Mouse (Mus musculus): ENCODE data around the gene Hoxb7. TPM values are rescaled to one million over a fixed set of nuclear protein-coding genes. Genes with fewer than 3 reads are reported as not detected.

Gene Hoxb7
- polyA plus RNA-seq, 1 experiment from 2014 or later, result 98.7 TPM

DNA sequence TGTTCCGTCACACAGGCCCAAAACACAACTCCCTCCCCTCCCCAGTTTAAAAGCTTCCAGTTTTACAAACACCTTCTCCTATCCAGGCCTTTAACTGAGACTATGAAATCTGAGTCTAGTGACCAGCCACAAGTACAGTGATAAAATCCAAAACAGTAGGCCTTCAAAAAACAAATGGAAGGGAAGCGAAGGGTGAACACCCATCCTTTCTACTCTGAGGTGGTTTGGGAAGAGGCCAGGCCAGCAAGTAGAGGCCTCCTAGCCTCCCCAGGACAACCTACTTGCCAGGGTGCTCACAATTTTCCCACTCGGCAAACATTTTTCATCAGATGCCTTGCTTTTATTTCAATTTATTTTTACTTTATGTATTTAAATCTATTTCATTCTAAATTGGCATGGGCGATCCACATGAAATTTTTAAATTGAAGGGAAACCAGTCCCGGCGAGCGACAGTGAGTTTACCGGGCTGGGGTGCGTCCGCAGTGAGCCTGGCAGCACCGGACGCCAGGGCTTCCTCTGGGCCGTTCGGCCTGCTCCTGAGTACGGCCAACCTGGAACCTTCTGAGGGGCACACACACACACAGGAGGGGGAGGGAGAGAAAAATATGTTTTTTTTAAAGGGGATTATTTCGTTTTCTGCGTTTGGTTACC is 4.4 kb downstream of the Hoxb7 start:
- ATAC-seq (no peak), DNase-seq (ENCODE audit: low read depth, low spot score) (no peak)
- TF ChIP-seq CTCF (IDR thresholded peaks at IDR 0.05), result no peak
- in situ Hi-C loops (cut with MboI; ENCODE audit: low pct_unique_long_range_greater_than_20kb), result no loop called here
- ChIA-PET POLR2A (interaction anchor here (0.6 to 42.9 kb wide), 8 partner anchors 2 to 644 kb away, joined by 4 to 1274 read pairs (median 4); partner anchors contain the start of genes Hoxb4, Hoxb5, Hoxb6 and Hoxb7), CTCF (interaction anchor here (1.5 to 21.6 kb wide), 2 partner anchors 12 to 13 kb away, joined by 6 to 215 read pairs; partner anchors contain the start of genes Hoxb5 and Hoxb8)
- no peaks in the 10 kb centered on the region for H3K27me3 ChIP-seq

DNA sequence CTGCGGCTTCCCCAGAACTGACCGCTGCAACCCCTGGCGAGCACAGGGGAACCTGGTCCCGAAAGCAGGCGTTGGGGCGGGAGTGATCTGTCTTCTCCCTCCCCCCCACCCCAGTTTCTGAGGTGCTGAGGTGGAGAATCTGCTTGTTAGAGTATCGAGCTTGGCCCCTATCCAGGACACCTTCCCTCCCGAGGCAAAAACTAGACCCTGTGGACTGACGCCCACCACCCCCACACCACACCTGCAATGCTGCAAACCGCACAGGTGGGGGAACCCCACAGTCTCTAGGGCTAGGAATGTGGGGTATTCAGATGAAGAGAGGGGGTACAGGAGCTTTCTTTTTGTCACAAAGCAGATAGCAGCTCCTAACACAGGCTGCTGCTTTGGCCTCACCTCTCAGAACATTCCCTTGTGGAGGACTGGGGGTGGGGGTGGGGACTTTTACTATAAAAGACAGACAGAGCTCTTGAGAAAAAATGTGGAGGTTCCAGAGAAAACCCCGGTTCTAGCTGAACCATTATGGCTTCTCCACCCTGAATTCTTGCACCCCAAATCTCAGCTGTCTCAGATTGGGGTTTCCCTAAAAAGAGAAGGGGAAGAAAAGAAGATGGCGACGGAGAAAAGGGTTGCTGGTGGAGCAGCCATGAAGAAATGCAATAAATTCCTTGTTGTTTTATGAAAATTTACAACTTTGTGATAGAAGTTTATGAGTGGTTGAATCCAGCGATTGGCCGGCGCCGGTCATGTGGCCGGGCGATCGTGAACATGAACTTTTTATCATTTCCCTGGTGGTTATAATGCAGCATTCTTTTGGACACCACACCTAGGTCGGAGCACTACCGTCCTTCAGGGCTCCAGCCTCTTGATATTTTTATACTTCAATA is 5.5 kb downstream of the Hoxb7 start, which contains the start of gene Hoxb6:
Gene Hoxb6, plus strand, starts transcription at position 796 of the 884 bp plus-strand sequence.
- DNase-seq (ENCODE audit: low read depth, low spot score) (no peak), ATAC-seq (no peak)
- no peak for TF ChIP-seq CTCF (IDR thresholded peaks at IDR 0.05)
- H3K27me3 ChIP-seq, result no peaks in the 10 kb centered on the region
- ChIA-PET POLR2A (interaction anchor here (0.6 to 42.9 kb wide), 9 partner anchors 4 to 643 kb away, joined by 4 to 1274 read pairs (median 4); partner anchors contain the start of genes Hoxb4, Hoxb5, Hoxb6 and Hoxb7), CTCF (interaction anchor here (0.7 to 21.6 kb wide), 4 partner anchors 12 to 329 kb away, joined by 3 to 215 read pairs (median 5); partner anchors contain the start of genes Hoxb5 and Hoxb8)
- in situ Hi-C loops (cut with MboI; ENCODE audit: low pct_unique_long_range_greater_than_20kb), result no loop called here

DNA sequence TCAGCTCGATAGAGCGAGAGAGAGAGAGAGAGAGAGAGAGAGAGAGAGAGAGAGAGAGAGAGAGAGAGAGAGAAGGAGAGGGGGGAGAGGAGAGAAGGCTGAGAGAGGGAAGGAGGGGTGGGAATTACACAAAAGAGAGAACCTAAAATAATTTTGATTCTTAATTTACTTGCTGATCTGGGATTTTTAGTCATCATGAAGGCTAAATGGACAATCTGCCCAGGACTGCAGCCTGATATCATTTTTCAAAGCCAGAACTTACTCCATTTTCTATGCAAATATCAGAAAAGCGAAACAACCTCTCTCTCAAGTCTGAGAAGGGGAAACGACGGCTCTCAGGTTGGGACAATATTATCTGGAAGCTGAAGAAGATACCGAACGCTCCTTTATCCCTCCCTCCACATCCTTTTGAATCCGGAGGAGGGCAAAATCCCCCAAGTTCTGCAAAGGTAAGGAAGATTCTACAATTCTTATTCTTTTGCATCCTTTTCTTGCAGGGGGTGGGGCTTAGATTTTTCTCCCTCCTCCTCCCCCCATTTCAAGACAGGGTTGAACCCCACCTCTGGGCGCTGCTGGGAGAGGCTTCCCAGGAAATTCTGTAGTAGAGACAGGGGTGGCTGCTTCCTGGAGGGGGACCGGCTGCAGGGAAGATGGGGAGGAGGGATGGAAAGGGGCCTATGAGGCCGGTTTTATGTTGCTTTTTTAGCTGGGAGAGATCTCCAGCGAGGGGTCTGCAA is 6.3 kb downstream of the Hoxb7 start:
- TF ChIP-seq CTCF (IDR thresholded peaks at IDR 0.05), result no peak
- H3K27me3 ChIP-seq, result no peaks in the 10 kb centered on the region
- ATAC-seq, result no peak
- no peak for DNase-seq (ENCODE audit: low read depth, low spot score)
- ChIA-PET CTCF (interaction anchor here (1.2 to 21.6 kb wide), 3 partner anchors 10 to 14 kb away, joined by 4 to 215 read pairs (median 6); partner anchors contain the start of genes Hoxb5 and Hoxb8), POLR2A (interaction anchor here (0.7 to 42.9 kb wide), 9 partner anchors 4 to 269 kb away, joined by 3 to 1274 read pairs (median 6); partner anchors contain the start of genes Hoxb4, Hoxb5, Hoxb6 and Hoxb7)
- in situ Hi-C loops (cut with MboI; ENCODE audit: low pct_unique_long_range_greater_than_20kb), result no loop called here

DNA sequence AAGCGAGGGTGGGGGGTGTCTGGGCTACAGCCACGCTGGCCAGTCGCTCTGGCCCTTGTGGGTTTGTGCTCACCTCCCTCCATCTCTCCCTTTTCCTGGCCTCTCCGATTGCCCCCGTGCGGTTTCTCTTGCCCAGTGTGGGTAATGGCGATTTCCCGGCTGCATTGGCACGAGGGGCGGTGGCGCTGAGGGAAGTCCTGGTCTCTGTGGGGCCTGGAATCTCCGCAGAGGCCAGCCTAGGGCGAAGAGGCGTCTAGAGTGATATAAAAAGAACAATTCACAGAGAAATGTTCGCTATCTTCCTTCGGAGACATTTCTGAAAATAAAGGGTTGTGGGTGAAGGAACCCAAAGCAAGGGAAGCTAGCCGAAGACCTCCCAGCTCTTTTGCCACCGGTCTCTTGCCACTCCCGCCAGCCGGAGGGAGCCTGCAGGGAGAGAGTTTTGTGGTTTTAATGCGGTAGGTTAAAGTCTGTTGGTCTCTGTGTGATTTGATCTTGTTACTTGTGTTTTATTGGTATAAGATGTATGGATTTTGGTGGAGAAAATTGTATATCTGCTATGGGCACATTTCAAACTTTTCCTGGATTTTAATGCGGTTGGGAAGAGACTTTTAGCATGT is 7.0 kb downstream of the Hoxb7 start:
- H3K27me3 ChIP-seq, result no peaks in the 10 kb centered on the region
- POLR2A ChIA-PET, result interaction anchor here (0.6 to 42.9 kb wide), 8 partner anchors 5 to 451 kb away, joined by 3 to 1274 read pairs (median 6); partner anchors contain the start of genes Hoxb4, Hoxb5, Hoxb6 and Hoxb7
- CTCF ChIA-PET, result interaction anchor here (1.2 to 21.6 kb wide), 3 partner anchors 9 to 15 kb away, joined by 3 to 215 read pairs (median 4); partner anchors contain the start of gene Hoxb8
- DNase-seq (ENCODE audit: low read depth, low spot score) (no peak), ATAC-seq (no peak)
- in situ Hi-C loops (cut with MboI; ENCODE audit: low pct_unique_long_range_greater_than_20kb), result no loop called here
- TF ChIP-seq CTCF (IDR thresholded peaks at IDR 0.05), result no peak

DNA sequence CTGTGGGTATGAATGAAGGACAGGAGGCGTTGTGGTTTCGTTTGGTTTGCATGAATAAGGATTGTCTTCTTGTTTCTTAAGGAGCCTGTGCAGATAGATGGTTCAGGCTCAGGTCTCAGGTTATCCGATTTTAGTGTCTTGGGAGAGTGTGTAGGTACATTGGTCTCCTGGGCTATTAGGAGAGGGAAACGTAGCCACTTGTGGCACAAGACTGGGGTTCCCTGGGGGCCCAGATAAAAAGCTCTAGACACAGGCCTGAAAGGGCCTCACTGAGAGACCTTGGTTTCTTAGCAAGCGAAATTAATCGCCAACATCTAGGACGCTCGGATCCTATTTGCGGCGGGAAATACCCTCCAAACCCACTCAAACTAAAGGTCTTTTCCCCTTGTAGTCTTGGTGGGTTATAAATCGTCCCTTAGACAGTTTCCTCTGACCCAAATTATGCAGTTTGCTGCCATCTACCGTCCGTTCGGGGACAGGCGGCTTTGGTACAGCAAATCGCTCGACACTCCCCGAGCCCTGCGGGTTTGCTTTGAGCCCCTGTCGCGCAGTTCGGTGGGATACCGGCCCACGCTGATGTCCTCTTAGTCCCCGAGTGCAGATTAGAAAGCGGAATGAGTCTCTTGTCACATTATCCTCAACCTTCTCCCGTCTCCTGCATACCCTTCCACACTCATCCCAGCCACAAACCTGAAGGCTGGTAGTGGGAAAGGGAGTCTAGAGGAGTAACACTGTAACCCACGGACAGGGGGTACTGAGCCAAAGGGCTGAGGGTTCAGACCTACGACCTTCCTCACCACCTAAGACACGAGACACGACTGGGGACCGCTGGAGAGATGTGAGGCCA is 8.0 kb downstream of the Hoxb7 start:
- ATAC-seq, result no peak
- in situ Hi-C loops (cut with MboI; ENCODE audit: low pct_unique_long_range_greater_than_20kb), result loop anchor here (5.0 kb wide), 1 partner anchor 443 kb away; no protein-coding TSS in a partner anchor
- POLR2A ChIA-PET, result interaction anchor here (0.6 to 42.9 kb wide), 12 partner anchors 6 to 568 kb away, joined by 3 to 1274 read pairs (median 6); partner anchors contain the start of genes Hoxb4, Hoxb5, Hoxb6 and Hoxb7
- H3K27me3 ChIP-seq, result no peaks in the 10 kb centered on the region
- DNase-seq (ENCODE audit: low read depth, low spot score), result no peak
- CTCF ChIA-PET, result interaction anchor here (0.7 to 21.6 kb wide), 5 partner anchors 12 to 327 kb away, joined by 3 to 215 read pairs (median 4); partner anchors contain the start of gene Hoxb8
- TF ChIP-seq CTCF (IDR thresholded peaks at IDR 0.05), result no peak

DNA sequence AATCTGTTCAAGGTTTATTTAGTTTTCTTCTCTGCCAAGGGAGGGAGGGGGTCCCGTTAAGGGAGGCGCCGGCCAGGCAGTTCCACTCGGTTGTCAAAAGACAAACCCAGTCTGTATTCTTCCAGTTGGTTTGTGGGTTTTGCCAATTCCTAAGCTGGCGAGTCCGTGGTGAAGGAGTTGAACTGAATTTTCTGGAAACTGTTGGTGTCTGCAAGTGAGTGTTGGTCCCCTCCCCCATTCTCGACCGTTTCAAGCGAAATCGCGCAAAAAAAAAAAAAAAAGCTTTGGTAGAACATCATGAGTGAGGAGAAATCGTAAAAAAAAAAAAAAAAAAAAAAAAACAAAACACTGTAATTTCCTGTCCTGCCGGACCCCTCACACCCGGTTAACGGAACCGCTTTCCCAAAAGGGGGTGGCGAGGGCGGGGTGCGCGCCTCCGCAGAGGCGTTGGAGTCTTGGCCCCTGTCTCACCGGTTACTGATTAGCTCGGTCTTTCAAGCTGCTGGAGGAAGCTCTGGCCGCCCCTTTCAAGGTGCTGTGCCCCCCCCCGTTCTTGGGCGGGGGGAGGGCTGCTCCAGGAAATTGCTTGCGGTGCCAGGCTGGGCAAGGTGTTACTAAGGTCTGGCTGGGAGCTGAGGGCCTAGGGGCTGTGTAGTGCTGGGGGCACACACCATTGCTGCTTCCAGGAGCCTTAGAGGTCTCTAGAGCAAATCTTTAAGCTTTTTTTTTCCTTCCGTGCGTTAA is 8.8 kb downstream of the Hoxb7 start:
- H3K27me3 ChIP-seq, result no peaks in the 10 kb centered on the region
- ChIA-PET CTCF (interaction anchor here (0.7 to 21.6 kb wide), 7 partner anchors 9 to 434 kb away, joined by 3 to 215 read pairs (median 4); partner anchors contain the start of gene Hoxb8), POLR2A (interaction anchor here (0.6 to 42.9 kb wide), 14 partner anchors 7 to 567 kb away, joined by 3 to 1274 read pairs (median 6); partner anchors contain the start of genes Hoxb4, Hoxb5, Hoxb6 and Hoxb7)

DNA sequence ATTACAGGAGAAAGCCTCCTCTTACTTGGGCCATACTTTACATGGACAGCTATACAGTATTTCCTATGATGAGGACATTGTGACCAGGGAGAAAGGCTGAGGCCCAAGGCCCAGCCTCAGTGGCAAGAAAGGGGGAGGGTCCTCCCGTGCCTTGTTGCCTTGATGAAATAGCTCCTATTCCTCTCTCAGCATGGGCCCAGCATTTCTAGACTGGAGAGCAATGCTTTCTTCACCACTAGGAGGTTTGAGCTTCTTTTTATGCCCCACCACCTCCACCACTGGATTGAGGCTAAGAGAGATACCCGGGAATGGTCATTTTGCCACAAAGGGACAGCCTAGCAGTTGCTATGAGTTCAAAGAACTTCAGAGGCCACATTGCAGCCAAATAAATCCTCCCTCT is 10.6 kb downstream of the Hoxb7 start:
- in situ Hi-C loops (cut with MboI; ENCODE audit: low pct_unique_long_range_greater_than_20kb), result loop anchor here (5.0 kb wide), 1 partner anchor 440 kb away; no protein-coding TSS in a partner anchor
- ChIA-PET POLR2A (interaction anchor here (0.6 to 42.9 kb wide), 12 partner anchors 5 to 1511 kb away, joined by 3 to 1274 read pairs (median 6); partner anchors contain the start of genes Hoxb4, Hoxb5, Hoxb6 and Hoxb7), CTCF (interaction anchor here (1.1 to 21.6 kb wide), 6 partner anchors 10 to 324 kb away, joined by 3 to 215 read pairs (median 4); partner anchors contain the start of gene Hoxb8)
- no peak for TF ChIP-seq CTCF (IDR thresholded peaks at IDR 0.05)
- H3K27me3 ChIP-seq, result no peaks in the 10 kb centered on the region
- ATAC-seq (no peak), DNase-seq (ENCODE audit: low read depth, low spot score) (no peak)

More for the DNA sequence above, 8.8 kb downstream of the Hoxb7 start:
- no peak for DNase-seq (ENCODE audit: low read depth, low spot score)
- in situ Hi-C loops (cut with MboI; ENCODE audit: low pct_unique_long_range_greater_than_20kb), result loop anchor here (5.0 kb wide), 1 partner anchor 442 kb away; no protein-coding TSS in a partner anchor
- no peak for TF ChIP-seq CTCF (IDR thresholded peaks at IDR 0.05)
- ATAC-seq, result no peak
